Mouse (Mus musculus): ENCODE results near the gene Zfp697.
"Not testable (repeated sequence)": the region's sequence is repeated elsewhere in the genome, so short reads cannot be mapped to it uniquely, and the experiment has no call there.

DNA sequence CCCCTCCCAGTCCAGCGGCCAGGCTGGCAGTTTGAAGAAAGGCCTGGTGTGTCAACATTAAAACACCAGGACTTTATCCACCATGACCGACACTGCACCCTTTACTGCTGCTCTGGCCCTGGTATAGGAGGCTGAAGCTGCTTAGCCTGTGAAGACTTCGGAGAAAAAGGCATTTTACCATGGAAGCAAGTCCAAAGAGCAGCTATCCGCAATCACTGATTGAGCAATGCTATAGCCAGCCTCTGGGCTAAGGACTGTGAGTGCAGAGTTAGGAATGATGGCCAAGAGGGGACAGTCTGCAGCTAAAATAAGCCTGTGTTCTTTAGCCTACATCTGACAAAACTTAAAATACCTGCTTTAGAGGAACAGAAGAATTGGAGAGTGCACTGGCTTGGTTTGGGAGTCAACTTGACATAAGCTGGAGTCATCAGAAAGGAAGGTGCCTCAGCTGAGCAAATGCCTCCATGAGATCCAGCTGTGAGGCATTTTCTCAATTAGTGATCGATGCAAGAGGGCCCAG lies 25.1 kb downstream of the Zfp697 start:
- not testable (repeated sequence) for TF ChIP-seq CTCF, EP300 (IDR thresholded peaks at IDR 0.05)
